Mouse (Mus musculus) heart, adult 9 months (tissue): ENCODE results near the gene Casc3.
A peak's percentile ranks its signal among the peaks of the same experiment; 100 is the strongest.

ENCODE experiments used
- DNase-seq, 2 experiments: peaks; one replicate each; pipeline ENCODE4 v3.0.0; 2022; ENCODE audit warnings: low spot score in 2 of 2

Casc3 gene

GRCm38 (mm10) chr11:98773635-98774295 lies 30.9 kb upstream of the Casc3 start:
- peak; percentile 100 for DNase-seq

- peak in 1 of 2 experiments; percentile 21 for DNase-seq
Observed at GRCm38 (mm10) chr11:98774582-98775347, 29.9 kb upstream of the Casc3 start, which contains the start of gene Nr1d1. Gene Nr1d1 (minus strand): TSS chr11:98775333.

- peak; percentile 100 for DNase-seq
Observed at GRCm38 (mm10) chr11:98775348-98776051, 29.2 kb upstream of the Casc3 start.

GRCm38 (mm10) chr11:98776052-98776764 lies 28.5 kb upstream of the Casc3 start:
- DNase-seq = no peak

- DNase-seq = peak; percentile 86 to 89
Observed at GRCm38 (mm10) chr11:98776843-98777590, 27.7 kb upstream of the Casc3 start.

GRCm38 (mm10) chr11:98777888-98778287 lies 26.8 kb upstream of the Casc3 start:
- DNase-seq = no peak

GRCm38 (mm10) chr11:98781851-98782512 lies 22.7 kb upstream of the Casc3 start:
- peak; percentile 84 to 90 for DNase-seq

GRCm38 (mm10) chr11:98782651-98783235 lies 22.0 kb upstream of the Casc3 start:
- no peak for DNase-seq

- peak; percentile 99 to 100 for DNase-seq
Observed at GRCm38 (mm10) chr11:98783236-98783696, 21.4 kb upstream of the Casc3 start.

GRCm38 (mm10) chr11:98784139-98784538 lies 20.6 kb upstream of the Casc3 start:
- no peak for DNase-seq

- DNase-seq = peak; percentile 49 to 57
Observed at GRCm38 (mm10) chr11:98785214-98785613, 19.5 kb upstream of the Casc3 start.

GRCm38 (mm10) chr11:98785772-98786281 lies 18.9 kb upstream of the Casc3 start:
- peak; percentile 93 to 95 for DNase-seq

GRCm38 (mm10) chr11:98786359-98787214 lies 18.1 kb upstream of the Casc3 start:
- DNase-seq = peak; percentile 98 to 100

GRCm38 (mm10) chr11:98787229-98787628 lies 17.5 kb upstream of the Casc3 start:
- no peak for DNase-seq

- DNase-seq = no peak
Observed at GRCm38 (mm10) chr11:98787691-98788090, 17.0 kb upstream of the Casc3 start.

GRCm38 (mm10) chr11:98788139-98788538 lies 16.6 kb upstream of the Casc3 start:
- no peak for DNase-seq

- DNase-seq = peak; percentile 96
Observed at GRCm38 (mm10) chr11:98788550-98789218, 16.0 kb upstream of the Casc3 start.

- peak in 1 of 2 experiments; percentile 46 for DNase-seq
Observed at GRCm38 (mm10) chr11:98789219-98789807, 15.4 kb upstream of the Casc3 start.
